Mouse (Mus musculus): ENCODE data around the gene Lrig3. TPM values are rescaled to one million over a fixed set of nuclear protein-coding genes. Genes with fewer than 3 reads are reported as not detected.

Lrig3 gene
- polyA plus RNA-seq, 1 experiment from 2014 or later = 18.1 TPM

DNA sequence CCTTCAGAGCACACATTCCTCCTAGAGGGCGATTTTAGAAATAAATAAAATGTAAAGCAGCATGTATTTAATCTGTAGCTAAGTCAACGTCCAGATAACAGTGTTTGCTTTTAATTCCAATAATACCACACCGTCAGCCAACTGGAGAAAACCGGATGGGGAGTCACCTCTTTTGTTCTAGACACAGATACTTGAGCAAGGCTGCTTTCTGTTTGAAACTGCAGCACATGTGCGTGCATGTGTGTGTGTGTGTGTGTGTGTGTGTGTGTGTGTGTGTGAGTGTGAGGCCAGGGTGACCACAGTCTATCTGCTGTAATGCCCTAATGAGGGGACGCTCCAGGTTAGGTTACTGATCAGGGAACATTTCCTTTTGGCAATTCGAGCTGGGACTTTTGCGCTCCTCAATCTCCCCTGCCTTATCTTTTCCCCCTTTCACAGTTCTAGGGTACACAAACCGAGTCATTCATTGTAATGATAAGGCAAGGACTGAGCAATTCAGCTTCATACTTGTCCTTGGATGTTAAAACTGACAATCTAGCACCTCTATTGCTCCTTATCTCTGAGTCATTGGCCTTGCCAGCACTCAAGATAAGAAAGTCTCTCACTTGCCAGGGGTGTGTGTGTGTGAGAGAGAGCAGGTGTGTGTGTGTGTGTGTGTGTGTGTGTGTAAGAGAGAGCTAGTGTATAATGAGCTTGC lies 4.4 kb upstream of the Lrig3 start:
- peak overlapping the region; percentile 60; the same call in 1 of the 2 replicates for H3K27ac ChIP-seq (ENCODE audit: low read length)
- 0 out of 2 replicates have a peak, but pooled peaks have one; percentile 5 for ATAC-seq (ENCODE audit: low FRiP score, low TSS enrichment)
- WGBS = 34% methylated on average over 9 of the region's 9 CpGs

DNA sequence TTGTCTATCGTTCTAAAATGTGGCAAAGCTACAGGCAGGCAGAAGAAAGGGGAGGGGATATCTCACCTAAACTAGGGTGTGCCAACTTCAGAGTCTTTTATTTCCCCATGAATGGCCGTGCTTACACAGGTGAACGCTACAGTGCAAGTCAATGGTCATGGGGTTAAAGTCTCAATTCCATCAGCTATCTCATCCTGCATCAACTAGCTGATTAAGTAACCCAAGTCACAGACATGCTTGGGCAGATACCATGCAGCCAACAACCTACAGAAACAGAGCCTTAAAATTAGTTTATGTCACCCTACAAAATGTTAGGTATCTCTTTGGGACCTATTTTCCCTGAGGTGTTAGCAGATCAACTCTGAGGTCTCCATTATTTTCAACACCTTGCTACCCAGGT lies 1.3 kb upstream of the Lrig3 start:
- 52% methylated on average over 3 of the region's 3 CpGs for WGBS
- Histone ChIP-seq H3K9ac (replicated peaks; ENCODE audit: low read length) (no peak overlapping the region), H3K4me2 (replicated peaks; ENCODE audit: low read depth, low read length) (no peak overlapping the region), H3K4me1 (ENCODE audit: insufficient read depth, low read length) (peaks cover 28% of the 10 kb centered on the region), H3K4me3 (ENCODE audit: low read length) (no peak overlapping the region), H3K27me3 (ENCODE audit: insufficient read depth, low read length) (no peaks in the 10 kb centered on the region), H3K27ac (ENCODE audit: low read length) (no peak overlapping the region), H3K9me3 (ENCODE audit: low read length) (no peaks in the 10 kb centered on the region), H3K36me3 (ENCODE audit: insufficient read depth, low read length) (no peaks in the 10 kb centered on the region)
- ATAC-seq (ENCODE audit: low FRiP score, low TSS enrichment) = no peak

More for the DNA sequence above, 4.4 kb upstream of the Lrig3 start:
- Histone ChIP-seq H3K36me3 (ENCODE audit: insufficient read depth, low read length) (no peaks in the 10 kb centered on the region), H3K4me3 (ENCODE audit: low read length) (no peak overlapping the region), H3K27me3 (ENCODE audit: insufficient read depth, low read length) (no peaks in the 10 kb centered on the region), H3K9ac (replicated peaks; ENCODE audit: low read length) (no peak overlapping the region), H3K4me1 (ENCODE audit: insufficient read depth, low read length) (peaks cover 30% of the 10 kb centered on the region), H3K4me2 (replicated peaks; ENCODE audit: low read depth, low read length) (no peak overlapping the region), H3K9me3 (ENCODE audit: low read length) (no peaks in the 10 kb centered on the region)

DNA sequence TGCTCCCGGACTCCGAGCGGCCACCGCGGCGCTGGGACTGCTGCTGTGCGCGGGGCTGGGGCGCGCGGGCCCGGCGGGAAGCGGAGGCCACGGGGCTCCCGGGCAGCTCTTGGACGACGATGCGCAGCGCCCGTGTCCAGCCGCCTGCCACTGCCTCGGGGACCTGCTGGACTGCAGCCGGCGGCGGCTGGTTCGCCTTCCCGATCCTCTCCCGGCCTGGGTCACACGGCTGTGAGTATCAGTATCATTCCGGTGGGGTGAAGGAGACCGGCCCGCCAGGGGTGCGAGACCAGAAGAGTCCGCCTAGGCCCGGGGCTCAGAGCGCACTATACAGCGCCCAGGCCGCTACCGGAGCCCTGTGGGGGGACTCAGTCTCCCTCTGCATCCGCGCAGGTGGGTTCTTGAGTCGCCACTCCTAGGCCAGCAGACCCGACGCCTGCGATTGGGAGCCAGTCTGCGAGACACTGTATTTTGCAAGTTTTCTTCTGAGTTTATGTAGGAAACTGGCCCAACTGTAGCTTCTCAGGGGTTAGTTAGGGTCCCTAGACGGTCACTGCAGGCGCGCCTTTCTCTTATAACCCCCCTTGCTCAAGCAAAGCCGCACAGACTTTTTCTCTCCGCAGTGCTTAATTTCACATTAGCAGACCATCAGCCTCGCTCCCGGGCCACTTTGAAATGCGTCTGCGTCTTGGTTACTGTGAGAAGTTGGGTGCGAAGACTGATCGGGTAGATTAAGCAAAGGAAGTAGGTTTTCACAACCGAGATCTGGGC lies 698 bp downstream of the Lrig3 start:
- peaks cover 40% of the 10 kb centered on the region for H3K4me1 ChIP-seq (ENCODE audit: insufficient read depth, low read length)
- under 1% methylated on average over 55 of the region's 59 CpGs for WGBS
- H3K9me3 ChIP-seq (ENCODE audit: low read length) = no peaks in the 10 kb centered on the region
- peak; percentile 75 for ATAC-seq (ENCODE audit: low FRiP score, low TSS enrichment)
- peak overlapping the region; percentile 93 for H3K4me3 ChIP-seq (ENCODE audit: low read length)
- peak overlapping the region; percentile 95 for H3K27ac ChIP-seq (ENCODE audit: low read length)
- H3K36me3 ChIP-seq (ENCODE audit: insufficient read depth, low read length) = no peaks in the 10 kb centered on the region
- H3K27me3 ChIP-seq (ENCODE audit: insufficient read depth, low read length) = no peaks in the 10 kb centered on the region
- H3K9ac ChIP-seq (replicated peaks; ENCODE audit: low read length) = peak overlapping the region; percentile 98
- peak overlapping the region; percentile 79 for H3K4me2 ChIP-seq (replicated peaks; ENCODE audit: low read depth, low read length)

DNA sequence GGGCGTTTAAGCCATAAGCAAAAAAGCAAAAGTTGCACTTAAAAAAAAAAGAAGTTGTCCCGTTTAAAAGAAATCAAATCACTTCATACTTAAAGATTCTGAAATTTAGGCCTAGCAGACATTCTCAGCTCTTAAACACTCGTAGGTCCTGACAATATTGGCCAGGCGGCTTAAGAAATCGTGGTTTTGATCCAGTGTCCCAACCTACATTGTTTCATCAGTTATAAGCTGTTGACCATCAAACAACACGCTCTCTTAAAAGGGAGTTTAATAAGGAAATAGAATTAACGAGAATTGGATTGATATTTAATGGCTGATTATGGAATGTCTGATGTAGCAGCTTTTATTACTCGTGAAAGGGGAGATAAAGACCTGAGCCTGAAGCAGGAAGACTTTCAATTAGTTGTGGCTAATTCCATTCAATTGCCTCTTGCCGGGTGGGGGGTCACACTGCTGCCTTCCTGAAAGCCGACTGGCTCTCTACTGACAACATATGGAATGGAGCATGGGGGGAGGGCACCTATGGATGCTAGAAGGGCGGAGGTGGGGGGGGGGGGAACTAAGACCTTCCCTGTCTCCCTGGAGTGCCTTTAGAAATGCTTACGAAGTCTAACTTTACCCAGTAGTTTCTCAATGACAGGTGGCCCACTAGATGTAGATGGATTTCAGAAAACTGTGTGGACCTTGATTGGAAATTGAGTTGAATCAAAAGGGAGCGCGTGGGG lies 1.6 kb downstream of the Lrig3 start:
- 6% methylated on average over 14 of the region's 14 CpGs for WGBS
- ATAC-seq (ENCODE audit: low FRiP score, low TSS enrichment) = no peak
- Histone ChIP-seq H3K36me3 (ENCODE audit: insufficient read depth, low read length) (peaks cover 4% of the 10 kb centered on the region; the same call in 1 of the 2 replicates), H3K4me2 (replicated peaks; ENCODE audit: low read depth, low read length) (peak overlapping the region; percentile 79), H3K4me3 (ENCODE audit: low read length) (peak overlapping the region; percentile 93), H3K27ac (ENCODE audit: low read length) (peak overlapping the region; percentile 95), H3K9ac (replicated peaks; ENCODE audit: low read length) (peak overlapping the region; percentile 98), H3K9me3 (ENCODE audit: low read length) (no peaks in the 10 kb centered on the region), H3K4me1 (ENCODE audit: insufficient read depth, low read length) (peaks cover 42% of the 10 kb centered on the region), H3K27me3 (ENCODE audit: insufficient read depth, low read length) (no peaks in the 10 kb centered on the region)

DNA sequence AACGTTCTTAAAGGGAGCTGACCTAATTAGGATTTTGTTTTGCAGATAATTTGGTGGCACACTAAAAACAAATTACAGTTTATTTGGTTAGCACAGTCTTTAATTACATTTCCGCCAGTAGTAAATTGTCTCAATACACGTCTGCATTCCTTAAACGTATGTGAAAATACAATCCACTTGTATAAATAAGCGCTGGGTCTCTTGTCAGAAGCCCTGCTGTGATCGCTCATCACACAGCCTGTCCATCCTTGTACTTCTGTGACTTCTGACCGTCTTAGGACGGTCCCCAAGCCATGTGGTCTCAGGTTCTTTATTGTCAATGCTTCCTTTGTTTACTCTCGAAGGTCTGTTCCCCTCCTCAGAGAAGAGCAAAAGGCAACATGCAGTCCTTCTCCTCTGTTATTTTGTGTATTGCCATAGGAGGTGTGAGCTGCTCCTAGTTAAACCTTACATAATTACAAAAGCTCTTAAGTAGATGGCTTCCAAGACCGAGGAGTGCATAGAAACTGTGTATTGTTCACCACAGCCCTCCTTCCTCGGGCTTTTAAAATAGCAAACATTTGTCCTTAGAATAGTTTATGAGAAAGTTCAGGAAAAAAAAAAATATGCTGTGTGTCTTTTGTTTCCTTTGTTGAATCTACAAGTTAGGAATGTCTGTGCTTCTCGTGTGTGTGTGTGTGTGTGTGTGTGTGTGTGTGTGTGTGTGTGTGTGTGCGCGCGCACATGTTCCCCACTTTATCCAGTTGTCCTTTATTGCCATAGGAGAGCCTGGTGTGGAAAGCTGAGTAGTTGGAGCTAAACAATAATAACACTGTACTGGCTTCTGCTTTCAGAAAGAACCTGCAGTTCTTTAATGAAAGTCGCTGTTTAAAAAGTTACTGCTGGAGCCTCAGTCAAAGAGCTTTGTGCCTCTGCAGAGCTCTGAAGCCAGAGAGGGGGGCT lies 2.5 kb downstream of the Lrig3 start:
- ATAC-seq (ENCODE audit: low FRiP score, low TSS enrichment) = no peak
- peak overlapping the region; percentile 95 for H3K27ac ChIP-seq (ENCODE audit: low read length)
- WGBS = 4% methylated on average over 16 of the region's 16 CpGs
- H3K27me3 ChIP-seq (ENCODE audit: insufficient read depth, low read length) = no peaks in the 10 kb centered on the region
- H3K9ac ChIP-seq (replicated peaks; ENCODE audit: low read length) = peak overlapping the region; percentile 98
- H3K4me3 ChIP-seq (ENCODE audit: low read length) = peak overlapping the region; percentile 93
- peaks cover 10% of the 10 kb centered on the region; the same call in 1 of the 2 replicates for H3K36me3 ChIP-seq (ENCODE audit: insufficient read depth, low read length)
- peak overlapping the region; percentile 79 for H3K4me2 ChIP-seq (replicated peaks; ENCODE audit: low read depth, low read length)
- peaks cover 42% of the 10 kb centered on the region for H3K4me1 ChIP-seq (ENCODE audit: insufficient read depth, low read length)
- no peaks in the 10 kb centered on the region for H3K9me3 ChIP-seq (ENCODE audit: low read length)

DNA sequence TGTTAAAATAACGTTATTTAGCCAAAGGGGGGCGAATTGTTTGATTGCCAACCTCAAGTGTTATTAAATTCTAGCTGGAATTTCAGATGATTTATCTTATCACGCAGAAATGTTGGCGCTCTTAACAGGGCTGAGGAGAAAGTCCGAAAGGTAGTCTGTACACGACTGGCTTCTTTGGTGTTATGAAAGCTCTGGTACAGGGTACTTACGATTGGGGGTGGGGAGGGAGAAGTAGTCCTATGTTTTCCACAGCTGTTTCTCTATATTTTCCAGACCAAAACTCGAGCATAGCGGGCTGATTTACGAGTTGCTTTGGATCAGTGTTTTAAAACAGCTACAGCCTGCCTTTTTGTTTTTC lies 3.1 kb downstream of the Lrig3 start:
- Histone ChIP-seq H3K4me1 (ENCODE audit: insufficient read depth, low read length) (peaks cover 42% of the 10 kb centered on the region), H3K9me3 (ENCODE audit: low read length) (no peaks in the 10 kb centered on the region)

DNA sequence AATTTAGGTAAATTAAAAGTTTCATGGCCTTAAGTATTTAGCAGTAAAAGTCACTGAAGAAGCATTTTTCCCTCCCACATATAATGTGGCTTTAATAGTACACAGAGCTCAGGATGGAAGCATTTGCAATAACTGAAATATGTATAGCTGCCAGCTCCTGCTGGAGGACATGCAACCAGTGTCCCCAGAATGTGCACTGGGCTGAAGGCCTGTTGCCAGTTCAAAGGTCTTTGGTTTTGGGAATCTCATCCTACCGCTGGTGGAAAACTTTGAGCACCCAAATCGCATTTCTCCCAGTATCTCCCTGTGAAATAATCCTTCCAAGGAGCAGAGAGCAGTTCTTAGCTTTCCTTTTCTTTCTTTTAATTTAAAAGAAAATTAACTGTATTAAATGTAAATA lies 4.1 kb downstream of the Lrig3 start:
- Histone ChIP-seq H3K27me3 (ENCODE audit: insufficient read depth, low read length) (no peaks in the 10 kb centered on the region), H3K9ac (replicated peaks; ENCODE audit: low read length) (peak overlapping the region; percentile 43; the same call in 1 of the 2 replicates), H3K4me3 (ENCODE audit: low read length) (peak overlapping the region; percentile 30), H3K27ac (ENCODE audit: low read length) (peak overlapping the region; percentile 95; the same call in 1 of the 2 replicates), H3K9me3 (ENCODE audit: low read length) (no peaks in the 10 kb centered on the region), H3K36me3 (ENCODE audit: insufficient read depth, low read length) (peaks cover 13% of the 10 kb centered on the region), H3K4me2 (replicated peaks; ENCODE audit: low read depth, low read length) (peak overlapping the region; percentile 79), H3K4me1 (ENCODE audit: insufficient read depth, low read length) (peaks cover 37% of the 10 kb centered on the region)
- ATAC-seq (ENCODE audit: low FRiP score, low TSS enrichment) = no peak
- WGBS = 45% methylated on average over 2 of the region's 2 CpGs

More for the DNA sequence above, 3.1 kb downstream of the Lrig3 start:
- H3K4me3 ChIP-seq (ENCODE audit: low read length) = peak overlapping the region; percentile 93
- H3K9ac ChIP-seq (replicated peaks; ENCODE audit: low read length) = peak overlapping the region; percentile 98
- 12% methylated on average over 10 of the region's 10 CpGs for WGBS
- no peaks in the 10 kb centered on the region for H3K27me3 ChIP-seq (ENCODE audit: insufficient read depth, low read length)
- H3K4me2 ChIP-seq (replicated peaks; ENCODE audit: low read depth, low read length) = peak overlapping the region; percentile 79
- H3K36me3 ChIP-seq (ENCODE audit: insufficient read depth, low read length) = peaks cover 13% of the 10 kb centered on the region; the same call in 1 of the 2 replicates
- H3K27ac ChIP-seq (ENCODE audit: low read length) = peak overlapping the region; percentile 95
- no peak for ATAC-seq (ENCODE audit: low FRiP score, low TSS enrichment)

DNA sequence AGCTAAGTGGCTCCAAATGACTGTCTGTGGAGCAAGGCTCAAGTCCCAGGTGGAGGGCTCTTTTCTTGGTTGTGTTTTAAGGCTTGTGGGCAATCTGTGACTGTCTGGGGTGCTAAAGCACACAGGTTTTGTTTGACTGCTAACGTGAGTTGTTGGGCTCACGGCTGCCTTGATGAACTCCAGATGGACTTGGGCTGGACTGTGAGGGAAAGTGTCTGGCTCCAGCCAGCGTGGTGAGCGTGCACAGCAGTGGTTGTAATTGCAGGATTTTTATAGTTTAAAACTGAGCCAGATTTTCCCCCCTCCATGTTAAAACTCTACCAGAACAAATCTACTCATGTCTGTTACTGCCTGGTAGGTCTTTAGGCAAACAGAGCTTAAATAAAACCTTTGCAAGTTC lies 4.5 kb downstream of the Lrig3 start:
- no peak for ATAC-seq (ENCODE audit: low FRiP score, low TSS enrichment)
- H3K9ac ChIP-seq (replicated peaks; ENCODE audit: low read length) = peak overlapping the region; percentile 43; the same call in 1 of the 2 replicates
- H3K9me3 ChIP-seq (ENCODE audit: low read length) = no peaks in the 10 kb centered on the region
- H3K27me3 ChIP-seq (ENCODE audit: insufficient read depth, low read length) = no peaks in the 10 kb centered on the region
- peak overlapping the region; percentile 30 for H3K4me3 ChIP-seq (ENCODE audit: low read length)
- H3K4me2 ChIP-seq (replicated peaks; ENCODE audit: low read depth, low read length) = peak overlapping the region; percentile 79
- peaks cover 32% of the 10 kb centered on the region for H3K4me1 ChIP-seq (ENCODE audit: insufficient read depth, low read length)
- peaks cover 18% of the 10 kb centered on the region for H3K36me3 ChIP-seq (ENCODE audit: insufficient read depth, low read length)
- 31% methylated on average over 4 of the region's 4 CpGs for WGBS
- H3K27ac ChIP-seq (ENCODE audit: low read length) = peak overlapping the region; percentile 95; the same call in 1 of the 2 replicates

DNA sequence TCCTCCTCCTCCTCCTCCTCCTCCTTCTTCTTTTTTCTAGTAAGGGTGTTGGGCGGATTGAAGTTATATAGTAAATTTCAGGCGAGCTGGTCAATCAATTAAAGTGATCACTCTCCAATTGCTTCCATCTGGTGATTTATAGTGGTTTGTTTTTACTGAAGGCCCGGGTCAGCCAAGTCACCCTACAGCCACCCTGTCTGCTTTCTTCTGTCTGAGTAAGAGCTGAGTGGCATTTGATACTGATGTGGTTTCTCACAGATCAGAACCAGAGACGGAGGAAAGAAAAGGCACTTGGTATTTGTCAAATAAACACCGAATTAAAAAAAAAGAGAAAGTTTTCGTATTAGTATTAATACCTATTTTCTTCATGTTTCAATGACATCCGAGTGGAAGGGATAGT lies 7.8 kb downstream of the Lrig3 start:
- Histone ChIP-seq H3K4me1 (ENCODE audit: insufficient read depth, low read length) (peaks cover 35% of the 10 kb centered on the region), H3K9ac (replicated peaks; ENCODE audit: low read length) (no peak overlapping the region), H3K4me2 (replicated peaks; ENCODE audit: low read depth, low read length) (no peak overlapping the region), H3K4me3 (ENCODE audit: low read length) (no peak overlapping the region), H3K9me3 (ENCODE audit: low read length) (no peaks in the 10 kb centered on the region), H3K27ac (ENCODE audit: low read length) (no peak overlapping the region), H3K27me3 (ENCODE audit: insufficient read depth, low read length) (no peaks in the 10 kb centered on the region), H3K36me3 (ENCODE audit: insufficient read depth, low read length) (peaks cover 31% of the 10 kb centered on the region)
- no peak for ATAC-seq (ENCODE audit: low FRiP score, low TSS enrichment)
- 48% methylated on average over 7 of the region's 7 CpGs for WGBS
